Mouse (Mus musculus): Measurements from ENCODE around the gene Mrpl40. TPM values are rescaled to one million over a fixed set of nuclear protein-coding genes. Genes with fewer than 3 reads are reported as not detected.
"Not testable (repeated sequence)": the region's sequence is repeated elsewhere in the genome, so short reads cannot be mapped to it uniquely, and the experiment has no call there.

The Mrpl40 gene
- polyA plus RNA-seq, 1 experiment from 2014 or later = 87.2 TPM

GRCm38 (mm10) chr16:18870495-18870894 is 6.2 kb downstream of the Mrpl40 start:
- H3K4me1 ChIP-seq (replicated peaks); H3K9ac ChIP-seq; H3K9me3 ChIP-seq (replicated peaks); H3K27me3 ChIP-seq (replicated peaks); ATAC-seq (ENCODE audit: insufficient number of reproducible peaks, low FRiP score); H3K4me3 ChIP-seq; H3K4me2 ChIP-seq; H3K27ac ChIP-seq (ENCODE audit: poor library complexity, severe bottlenecking): not testable (repeated sequence)
- H3K36me3 ChIP-seq = peaks cover 44% of the 10 kb centered on the region
- 86% methylated on average over 1 of the region's 1 CpGs for whole genome bisulfite sequencing

DNA sequence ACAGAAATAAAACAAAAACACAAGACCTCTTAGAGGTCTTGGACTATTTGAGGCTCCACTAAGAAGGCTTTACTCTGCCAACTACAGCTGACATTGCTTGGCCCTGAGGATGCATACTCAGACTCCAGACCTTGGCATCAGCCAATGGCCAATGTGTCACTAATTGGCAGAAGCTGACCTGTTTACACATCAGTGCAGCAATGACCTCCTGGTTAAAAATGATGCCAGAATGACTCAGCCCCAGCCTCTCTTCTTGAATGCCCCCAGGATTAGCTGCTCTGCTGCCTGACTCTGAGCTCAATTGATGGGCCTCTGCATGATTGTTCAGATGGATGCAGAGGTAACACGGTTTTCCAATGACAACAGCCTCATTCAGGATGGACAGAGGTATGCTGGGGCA is 16.5 kb downstream of the Mrpl40 start:
- Histone ChIP-seq H3K27me3 (replicated peaks) (no peaks in the 10 kb centered on the region), H3K9ac (no peak overlapping the region), H3K4me1 (replicated peaks) (no peaks in the 10 kb centered on the region), H3K4me3 (no peak overlapping the region), H3K27ac (ENCODE audit: poor library complexity, severe bottlenecking) (no peak overlapping the region), H3K36me3 (no peaks in the 10 kb centered on the region), H3K4me2 (no peak overlapping the region), H3K9me3 (replicated peaks) (no peaks in the 10 kb centered on the region)
- no peak for ATAC-seq (ENCODE audit: insufficient number of reproducible peaks, low FRiP score)
- 55% methylated on average over 1 of the region's 1 CpGs for WGBS

DNA sequence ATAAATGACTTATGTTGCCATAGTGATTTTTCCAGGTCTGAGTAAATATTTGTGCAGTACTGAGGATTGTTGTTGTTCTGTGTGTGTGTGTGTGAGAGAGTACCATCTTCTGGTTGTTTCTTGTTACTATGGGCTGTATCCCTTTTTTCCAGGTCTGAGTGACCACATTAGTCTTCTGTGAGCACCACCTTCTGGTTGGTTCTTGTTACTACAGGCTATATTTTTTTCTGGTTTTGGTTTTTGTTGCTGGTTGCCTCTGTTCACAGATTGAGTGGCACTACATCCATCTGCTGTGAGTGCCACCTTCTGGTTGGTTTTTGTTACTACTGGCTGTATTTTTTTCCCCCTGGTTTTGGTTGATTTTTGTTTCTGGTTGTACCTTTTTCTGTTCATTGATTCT is 18.1 kb downstream of the Mrpl40 start:
- Histone ChIP-seq H3K4me2 (no peak overlapping the region), H3K4me1 (replicated peaks) (no peaks in the 10 kb centered on the region), H3K9me3 (replicated peaks) (no peaks in the 10 kb centered on the region), H3K4me3 (no peak overlapping the region), H3K27ac (ENCODE audit: poor library complexity, severe bottlenecking) (no peak overlapping the region), H3K36me3 (no peaks in the 10 kb centered on the region), H3K27me3 (replicated peaks) (no peaks in the 10 kb centered on the region), H3K9ac (no peak overlapping the region)
- ATAC-seq (ENCODE audit: insufficient number of reproducible peaks, low FRiP score) = no peak

DNA sequence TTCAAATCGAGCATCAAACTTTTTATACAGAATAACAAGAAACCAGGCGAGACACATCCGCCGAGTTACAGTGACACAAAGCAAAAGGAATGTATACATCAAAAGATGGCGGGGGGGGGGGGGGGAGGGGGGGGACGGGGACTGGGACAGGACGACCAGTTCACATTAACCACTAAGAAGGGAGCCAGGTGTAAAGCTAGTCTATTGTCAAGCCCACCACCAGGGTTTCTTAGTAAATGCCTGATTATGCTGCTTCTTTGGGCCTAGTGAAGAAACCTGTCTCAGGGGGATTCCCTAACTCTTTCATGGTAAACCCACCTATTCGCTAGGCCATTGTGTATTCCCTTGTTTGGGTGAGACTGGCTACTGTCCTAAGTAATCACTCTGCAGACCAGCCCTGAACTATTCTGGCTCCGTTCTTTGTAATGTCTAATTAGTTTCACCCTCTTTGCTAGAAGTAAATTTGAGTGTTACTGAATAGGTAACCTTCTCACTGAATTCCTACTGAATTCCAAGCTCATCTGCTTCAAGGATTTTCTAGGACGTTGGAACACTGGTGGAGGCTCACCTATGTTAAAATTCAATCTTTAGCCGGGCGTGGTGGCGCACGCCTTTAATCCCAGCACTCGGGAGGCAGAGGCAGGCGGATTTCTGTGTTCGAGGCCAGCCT is 27.0 kb downstream of the Mrpl40 start:
- not testable (repeated sequence) for H3K4me3 ChIP-seq; H3K27ac ChIP-seq (ENCODE audit: poor library complexity, severe bottlenecking); H3K4me2 ChIP-seq; H3K9me3 ChIP-seq (replicated peaks); ATAC-seq (ENCODE audit: insufficient number of reproducible peaks, low FRiP score); H3K4me1 ChIP-seq (replicated peaks); H3K9ac ChIP-seq; H3K27me3 ChIP-seq (replicated peaks); H3K36me3 ChIP-seq
- 90% methylated on average over 16 of the region's 17 CpGs for WGBS

DNA sequence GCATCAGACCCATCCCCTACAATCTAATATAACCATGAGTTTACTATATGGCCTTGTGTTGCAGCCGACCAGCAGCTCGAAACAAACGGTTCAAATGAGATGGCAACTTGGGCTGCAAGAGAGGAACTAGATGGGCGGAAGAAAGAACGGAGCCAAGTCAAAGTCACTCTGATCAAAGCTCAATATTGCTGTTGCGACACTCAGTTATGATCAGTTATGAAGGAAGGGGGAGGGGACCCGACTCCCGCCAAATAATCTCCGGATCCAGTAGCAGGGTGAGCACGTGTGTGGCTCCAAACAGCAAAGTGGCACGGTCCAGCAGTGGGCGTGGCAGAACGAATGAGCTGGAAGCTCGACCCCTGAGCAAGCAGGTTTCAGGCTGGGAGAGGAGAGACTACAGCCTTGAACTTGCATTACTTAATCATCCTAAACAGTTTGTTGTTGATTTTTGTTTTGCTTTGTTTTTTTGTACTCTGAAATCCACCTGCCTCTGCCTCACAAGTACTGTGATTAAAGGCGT is 30.3 kb downstream of the Mrpl40 start:
- no peaks in the 10 kb centered on the region for H3K27me3 ChIP-seq (replicated peaks)
- WGBS = 82% methylated on average over 15 of the region's 15 CpGs
- no peak overlapping the region for H3K9ac ChIP-seq
- H3K4me3 ChIP-seq = no peak overlapping the region
- no peak overlapping the region for H3K27ac ChIP-seq (ENCODE audit: poor library complexity, severe bottlenecking)
- no peak for ATAC-seq (ENCODE audit: insufficient number of reproducible peaks, low FRiP score)
- H3K36me3 ChIP-seq = no peaks in the 10 kb centered on the region
- no peaks in the 10 kb centered on the region for H3K4me1 ChIP-seq (replicated peaks)
- H3K4me2 ChIP-seq = no peak overlapping the region
- 0 out of 2 replicates have a peak, but pooled peaks cover 5% of the 10 kb centered on the region for H3K9me3 ChIP-seq (replicated peaks)

DNA sequence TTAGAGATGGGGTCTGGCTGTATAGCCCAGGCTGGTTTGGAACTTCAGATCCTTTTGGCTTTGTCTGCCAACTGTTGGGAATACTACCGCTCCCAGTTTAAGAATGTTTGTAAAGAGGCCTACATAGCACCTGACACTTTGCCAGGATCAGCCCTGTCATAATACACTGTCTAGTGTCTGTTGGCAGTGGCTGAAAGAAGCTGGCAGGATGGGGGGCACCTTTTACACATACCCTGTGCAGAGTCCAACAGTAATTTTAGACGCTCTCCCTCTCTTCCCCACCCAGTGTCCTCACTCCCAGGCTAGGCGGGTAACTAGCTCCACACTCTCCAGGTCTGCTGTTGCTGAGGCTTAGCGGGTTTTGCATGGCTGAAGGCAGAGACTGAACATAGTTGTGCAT is 38.3 kb downstream of the Mrpl40 start:
- ATAC-seq (ENCODE audit: insufficient number of reproducible peaks, low FRiP score) = no peak
- Histone ChIP-seq H3K36me3 (peaks cover 27% of the 10 kb centered on the region), H3K27me3 (replicated peaks) (no peaks in the 10 kb centered on the region), H3K4me1 (replicated peaks) (no peaks in the 10 kb centered on the region), H3K4me3 (no peak overlapping the region), H3K9me3 (replicated peaks) (no peaks in the 10 kb centered on the region), H3K27ac (ENCODE audit: poor library complexity, severe bottlenecking) (no peak overlapping the region), H3K4me2 (no peak overlapping the region), H3K9ac (no peak overlapping the region)
- 94% methylated on average over 4 of the region's 4 CpGs for WGBS

DNA sequence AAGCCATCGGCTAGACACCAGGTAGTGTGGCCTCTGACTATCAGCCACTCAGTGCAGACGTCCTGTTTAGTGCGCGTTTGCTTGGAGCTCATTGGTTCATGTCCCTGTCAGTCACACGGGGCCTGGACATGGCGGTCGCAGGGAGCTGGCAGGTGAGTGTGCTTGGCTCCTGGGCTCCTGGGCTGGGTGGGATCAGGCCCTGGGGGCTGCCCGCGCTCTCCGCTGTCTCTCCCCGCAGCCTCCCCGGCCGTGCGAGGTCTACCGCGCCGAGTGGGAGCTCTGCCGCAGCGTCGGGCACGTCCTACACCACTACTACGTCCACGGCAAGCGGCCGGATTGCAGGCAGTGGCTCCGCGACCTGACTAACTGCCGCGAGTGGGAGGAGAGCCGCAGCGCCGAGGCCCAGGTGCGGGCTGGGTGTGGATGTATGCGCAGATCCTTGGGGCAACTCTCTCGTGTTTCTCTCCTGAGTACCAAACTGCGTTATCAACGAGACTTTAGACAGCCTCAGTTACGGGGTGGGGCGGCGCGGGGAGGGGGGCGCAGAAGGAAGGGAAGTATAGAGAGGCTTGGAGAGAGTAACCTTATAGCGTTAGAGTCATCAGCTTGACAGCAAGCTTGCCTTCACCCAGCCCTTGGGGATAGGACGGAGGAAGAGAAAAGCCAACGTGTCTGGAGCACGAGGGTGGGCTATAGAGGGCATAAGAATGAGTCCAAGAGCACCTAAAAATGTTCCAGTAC is 40.0 kb downstream of the Mrpl40 start, which contains the start of the genes 2510002D24Rik and Gm28539:
Gene 2510002D24Rik, plus strand, starts transcription at position 111 of the 741 bp plus-strand sequence.
Gene Gm28539, plus strand, starts transcription at position 117 of the 741 bp plus-strand sequence.
- WGBS = under 1% methylated on average over 46 of the region's 46 CpGs
- Histone ChIP-seq H3K27me3 (replicated peaks) (no peaks in the 10 kb centered on the region), H3K4me3 (peak within 1 kb of the TSS; percentile 99), H3K9me3 (replicated peaks) (no peaks in the 10 kb centered on the region), H3K9ac (peak within 1 kb of the TSS; percentile 94), H3K4me1 (replicated peaks) (no peaks in the 10 kb centered on the region), H3K4me2 (peak within 1 kb of the TSS; percentile 85), H3K36me3 (peaks cover 42% of the 10 kb centered on the region), H3K27ac (ENCODE audit: poor library complexity, severe bottlenecking) (no peak within 1 kb of the TSS)
- ATAC-seq (ENCODE audit: insufficient number of reproducible peaks, low FRiP score) = peak; percentile 97

GRCm38 (mm10) chr16:18836073-18836467 is 40.6 kb downstream of the Mrpl40 start:
- 29% methylated on average over 3 of the region's 3 CpGs for WGBS
- Histone ChIP-seq H3K9ac (no peak overlapping the region; the same call in 1 of the 2 replicates), H3K4me1 (replicated peaks) (no peaks in the 10 kb centered on the region), H3K9me3 (replicated peaks) (no peaks in the 10 kb centered on the region), H3K27me3 (replicated peaks) (no peaks in the 10 kb centered on the region), H3K4me3 (peak overlapping the region; percentile 99), H3K4me2 (peak overlapping the region; percentile 85), H3K36me3 (peaks cover 47% of the 10 kb centered on the region), H3K27ac (ENCODE audit: poor library complexity, severe bottlenecking) (no peak overlapping the region)
- peak; percentile 19; the same call in 1 of the 2 replicates for ATAC-seq (ENCODE audit: insufficient number of reproducible peaks, low FRiP score)

- no peak overlapping the region for H3K9ac ChIP-seq
- no peaks in the 10 kb centered on the region for H3K9me3 ChIP-seq (replicated peaks)
- H3K4me1 ChIP-seq (replicated peaks) = no peaks in the 10 kb centered on the region
- no peaks in the 10 kb centered on the region for H3K27me3 ChIP-seq (replicated peaks)
- no peak overlapping the region for H3K4me3 ChIP-seq
- peaks cover 60% of the 10 kb centered on the region for H3K36me3 ChIP-seq
- WGBS = 76% methylated on average over 2 of the region's 2 CpGs
- H3K4me2 ChIP-seq = no peak overlapping the region
- no peak overlapping the region for H3K27ac ChIP-seq (ENCODE audit: poor library complexity, severe bottlenecking)
- ATAC-seq (ENCODE audit: insufficient number of reproducible peaks, low FRiP score) = no peak
These were observed 43.2 kb downstream of the Mrpl40 start for GRCm38 (mm10) chr16:18833486-18833885.

DNA sequence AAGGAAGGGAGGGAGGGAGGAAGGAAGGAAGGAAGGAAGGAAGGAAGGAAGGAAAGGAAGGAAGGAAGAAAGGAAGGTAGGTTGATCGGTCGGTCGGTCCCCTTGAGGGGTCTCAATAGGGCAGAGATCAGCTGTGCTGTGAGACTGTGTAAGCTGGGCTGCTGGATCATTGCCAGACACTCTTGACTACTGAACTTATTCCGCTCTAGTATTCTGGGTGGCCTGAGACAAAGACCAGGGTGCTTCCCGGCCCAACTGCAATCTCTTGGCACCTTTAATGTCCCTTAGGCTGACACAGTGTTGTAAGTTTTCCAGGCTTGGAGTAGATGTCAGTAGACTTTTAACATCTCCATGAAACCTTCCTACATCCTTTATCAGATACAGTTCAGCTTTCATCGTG is 47.6 kb downstream of the Mrpl40 start:
- ATAC-seq (ENCODE audit: insufficient number of reproducible peaks, low FRiP score) = no peak
- no peaks in the 10 kb centered on the region for H3K4me1 ChIP-seq (replicated peaks)
- H3K4me3 ChIP-seq = no peak overlapping the region
- no peaks in the 10 kb centered on the region for H3K9me3 ChIP-seq (replicated peaks)
- H3K36me3 ChIP-seq = peaks cover 91% of the 10 kb centered on the region
- H3K27ac ChIP-seq (ENCODE audit: poor library complexity, severe bottlenecking) = no peak overlapping the region
- no peaks in the 10 kb centered on the region for H3K27me3 ChIP-seq (replicated peaks)
- H3K9ac ChIP-seq = no peak overlapping the region
- 79% methylated on average over 6 of the region's 6 CpGs for WGBS
- no peak overlapping the region for H3K4me2 ChIP-seq

- Histone ChIP-seq H3K4me3 (no peak overlapping the region), H3K9ac (no peak overlapping the region), H3K4me1 (replicated peaks) (no peaks in the 10 kb centered on the region), H3K27ac (ENCODE audit: poor library complexity, severe bottlenecking) (no peak overlapping the region), H3K9me3 (replicated peaks) (no peaks in the 10 kb centered on the region), H3K4me2 (no peak overlapping the region), H3K27me3 (replicated peaks) (no peaks in the 10 kb centered on the region), H3K36me3 (peaks cover 90% of the 10 kb centered on the region)
- WGBS = 91% methylated on average over 3 of the region's 3 CpGs
- no peak for ATAC-seq (ENCODE audit: insufficient number of reproducible peaks, low FRiP score)
These were observed 48.0 kb downstream of the Mrpl40 start for GRCm38 (mm10) chr16:18828630-18829029.

Data from heart, embryonic 12.5 days (tissue).